Mouse (Mus musculus) right cerebral cortex, adult 2 months (tissue): ENCODE results near the gene Nr2e1.

Source experiments
- DNase-seq, 2 experiments: peaks; one replicate each; pipeline ENCODE4 v3.0.0; 2021 to 2022; ENCODE audit warnings: low spot score in 2 of 2

Gene Nr2e1

GRCm38 (mm10) chr10:42583157-42583872 is at the start of gene Nr2e1, which contains the start of gene Ostm1:
Nr2e1 (minus strand) TSS chr10:42583632.
Ostm1 (plus strand) TSS chr10:42583822.
- peak; percentile 49 to 68 for DNase-seq

DNA sequence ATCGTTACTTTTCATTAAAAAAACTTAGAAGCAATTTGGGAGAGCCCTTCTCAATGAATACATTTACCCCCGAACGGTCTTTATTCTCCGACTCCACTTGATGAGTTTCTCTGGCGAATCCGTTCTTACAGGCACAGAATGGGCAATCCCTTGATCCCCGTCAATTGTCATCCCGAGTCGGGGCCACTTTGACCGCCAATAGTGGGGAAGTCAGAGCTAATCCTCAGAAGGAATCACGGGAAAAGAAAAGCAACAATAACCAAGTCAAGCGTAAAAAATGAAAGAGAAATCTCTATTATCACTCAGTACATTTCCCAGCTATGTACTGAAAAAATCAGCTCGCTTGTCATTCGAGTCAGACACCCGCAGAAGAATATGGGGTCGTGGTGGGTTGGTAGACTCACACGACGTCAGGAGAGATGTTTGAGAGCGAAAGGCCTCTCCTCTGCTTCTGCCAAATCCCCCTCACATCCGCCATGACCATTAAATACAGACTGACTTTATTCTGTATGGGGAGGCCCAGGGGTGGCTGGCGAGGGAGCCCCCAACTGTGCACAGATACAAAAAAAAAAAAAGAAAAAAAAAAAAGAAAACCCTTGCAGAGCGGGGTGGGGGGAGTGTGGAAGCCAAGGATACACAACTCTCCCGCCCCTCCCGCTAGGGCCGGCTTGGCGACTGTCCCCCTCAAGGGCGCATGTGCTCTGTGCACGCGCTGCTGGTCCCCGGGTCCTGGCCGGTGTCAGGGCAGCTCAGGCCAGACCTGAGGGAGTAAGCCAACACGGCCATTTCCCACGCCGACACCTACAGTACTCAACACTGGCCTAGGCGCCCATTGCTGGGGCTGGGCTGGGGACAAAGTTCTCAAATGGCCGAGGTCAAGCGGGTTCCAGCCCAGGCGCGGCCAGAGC is 49.3 kb upstream of the Nr2e1 start:
- no peak for DNase-seq

DNA sequence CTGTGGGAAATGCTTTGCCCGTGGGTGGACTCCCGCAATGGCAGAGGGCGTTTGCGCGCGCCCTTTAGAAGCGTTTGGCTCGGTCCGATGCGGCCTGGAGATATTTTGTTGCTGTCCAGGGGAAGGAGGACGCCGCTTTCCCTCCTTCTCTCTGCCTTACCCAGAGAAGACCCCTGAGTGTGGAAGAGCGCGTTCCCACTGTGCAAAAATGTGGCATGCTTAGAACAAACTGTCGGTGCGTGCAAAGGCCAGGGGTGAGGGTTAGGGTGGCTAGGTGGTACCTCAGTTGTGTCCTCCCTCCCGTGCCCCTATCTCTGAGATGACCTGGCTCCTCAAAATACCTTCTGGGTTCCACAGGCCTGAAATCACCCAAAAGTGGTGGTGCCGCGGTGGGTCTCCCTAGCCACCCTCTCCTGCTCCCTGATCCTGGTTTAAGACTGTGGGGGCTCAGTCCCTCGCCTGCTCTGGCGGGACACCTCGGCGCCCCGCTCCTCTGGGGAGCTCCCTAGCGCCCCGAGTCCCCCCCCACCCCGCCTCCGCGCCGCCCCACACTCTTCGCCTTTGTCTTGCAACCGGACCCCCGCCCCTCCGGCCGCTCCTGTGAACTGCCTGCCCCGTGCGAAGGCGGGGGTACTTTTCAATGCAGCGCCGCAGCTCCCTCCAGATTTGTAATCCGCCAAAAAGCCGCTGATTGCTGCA is 48.5 kb upstream of the Nr2e1 start:
- DNase-seq, result no peak

DNA sequence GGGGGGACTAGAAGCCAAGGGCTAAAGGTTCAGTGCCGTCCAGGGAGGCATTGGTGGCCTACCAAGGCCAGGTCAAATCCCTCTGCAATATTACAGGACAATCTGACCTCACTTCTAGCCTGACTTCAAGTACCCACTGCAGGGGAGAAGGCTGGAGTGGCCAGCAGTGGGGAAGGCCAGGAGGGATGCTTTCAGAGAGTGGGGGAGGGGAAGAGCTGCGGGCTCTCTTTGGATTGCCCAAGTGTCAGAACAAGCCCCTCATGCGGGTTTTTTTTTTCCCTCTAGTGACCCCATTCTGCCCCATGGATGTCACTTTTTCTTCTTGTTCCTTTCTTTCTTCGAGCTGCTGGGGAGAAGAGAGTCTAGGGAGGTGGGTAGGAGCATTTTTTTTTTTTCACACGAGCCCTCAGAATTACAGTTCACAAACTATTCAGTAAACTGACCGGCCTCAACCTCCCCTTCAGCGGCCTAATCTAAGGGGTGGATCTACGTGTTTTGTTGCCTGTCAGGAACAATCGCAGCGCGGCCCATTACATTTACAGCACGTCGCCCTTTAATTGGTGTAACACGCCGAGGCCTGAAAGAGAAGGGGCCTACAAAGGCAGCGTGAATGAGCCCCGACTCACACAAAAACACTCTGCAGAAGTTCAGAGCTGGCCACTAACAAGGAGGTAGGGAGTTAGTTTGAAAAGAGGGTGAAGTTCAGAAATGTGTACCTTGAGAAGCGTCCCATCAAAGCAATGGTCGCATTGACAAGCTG is 47.3 kb upstream of the Nr2e1 start:
- no peak for DNase-seq

- DNase-seq, result no peak
Observed at GRCm38 (mm10) chr10:42625907-42626306, 42.5 kb upstream of the Nr2e1 start.

- no peak for DNase-seq
Observed at GRCm38 (mm10) chr10:42618291-42618690, 34.9 kb upstream of the Nr2e1 start.

DNA sequence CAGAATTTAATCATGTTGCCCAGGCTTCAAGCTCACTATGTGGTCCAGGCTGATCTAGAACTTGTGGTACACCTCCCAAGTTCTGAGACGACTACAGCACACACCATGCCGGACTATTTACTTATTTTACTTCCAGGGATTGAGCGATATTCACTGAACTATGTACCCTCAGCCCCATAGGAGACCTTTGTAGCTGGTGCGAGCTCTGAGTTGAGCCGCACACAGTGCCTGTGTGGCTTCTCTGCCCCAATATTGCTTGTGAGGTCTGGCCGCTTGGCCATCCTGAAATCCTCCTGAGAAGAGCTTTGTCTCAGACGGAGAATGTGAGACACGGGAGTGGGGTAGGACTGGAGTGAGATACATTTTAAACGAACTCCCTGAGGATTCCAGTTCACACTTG is 31.3 kb upstream of the Nr2e1 start:
- DNase-seq, result no peak

DNA sequence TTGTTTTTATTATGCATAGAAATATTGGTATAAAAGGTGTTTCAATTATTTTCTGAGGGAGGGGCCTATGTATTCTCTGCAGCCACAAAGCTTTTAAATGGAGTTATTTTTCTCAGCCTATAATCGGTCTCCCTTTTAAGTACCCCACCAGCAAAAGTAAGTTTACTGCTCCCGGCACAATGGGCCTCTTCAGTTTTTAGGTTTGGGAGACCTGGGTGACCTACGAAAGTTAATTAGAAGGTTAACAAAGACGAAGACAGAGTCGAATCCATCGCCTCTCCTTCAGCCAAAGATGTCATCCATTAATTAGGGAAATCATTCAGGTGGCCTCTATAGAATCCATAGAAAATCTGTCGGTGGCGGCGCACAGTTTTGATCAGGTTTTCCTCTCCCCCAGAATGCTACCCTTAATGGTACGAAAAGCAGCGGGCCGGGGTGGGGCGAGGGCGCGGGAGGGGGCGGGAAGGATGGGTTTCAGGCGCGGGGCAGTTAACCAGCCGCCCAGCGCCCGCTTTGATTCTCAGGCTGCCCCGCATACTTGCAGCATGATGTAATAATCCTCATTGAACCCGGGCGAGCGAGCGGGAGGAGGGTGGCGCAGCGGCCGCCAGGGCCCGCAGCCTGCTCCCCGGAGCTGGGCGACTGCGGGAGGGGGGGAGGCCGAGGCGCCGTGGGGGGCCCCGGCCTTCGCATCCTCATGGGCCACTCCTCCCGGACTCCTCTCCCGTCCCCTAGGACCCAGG is 30.4 kb upstream of the Nr2e1 start:
- DNase-seq, result no peak

DNA sequence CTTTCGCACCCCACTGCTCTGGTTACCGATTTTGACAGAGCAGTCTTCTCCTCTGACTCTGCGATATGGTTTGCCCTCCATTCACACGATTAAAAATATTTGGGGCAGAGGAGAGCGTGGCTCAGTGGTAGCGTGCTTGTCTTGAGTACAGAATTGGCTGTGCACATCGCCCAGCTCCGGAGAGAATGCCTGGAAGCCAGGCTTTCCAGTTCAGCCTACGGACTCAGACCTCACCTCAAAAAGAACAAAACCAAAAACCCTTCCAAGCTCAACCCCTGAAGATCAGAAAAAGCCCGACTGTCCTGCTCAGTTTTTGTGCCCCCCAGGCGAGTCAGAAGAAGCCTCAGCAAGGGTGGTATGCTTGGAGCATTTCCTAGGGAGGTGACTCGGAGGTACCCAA is 29.6 kb upstream of the Nr2e1 start:
- no peak for DNase-seq

GRCm38 (mm10) chr10:42606757-42607156 is 23.3 kb upstream of the Nr2e1 start:
- no peak for DNase-seq

GRCm38 (mm10) chr10:42604874-42605273 is 21.4 kb upstream of the Nr2e1 start:
- DNase-seq, result no peak

DNA sequence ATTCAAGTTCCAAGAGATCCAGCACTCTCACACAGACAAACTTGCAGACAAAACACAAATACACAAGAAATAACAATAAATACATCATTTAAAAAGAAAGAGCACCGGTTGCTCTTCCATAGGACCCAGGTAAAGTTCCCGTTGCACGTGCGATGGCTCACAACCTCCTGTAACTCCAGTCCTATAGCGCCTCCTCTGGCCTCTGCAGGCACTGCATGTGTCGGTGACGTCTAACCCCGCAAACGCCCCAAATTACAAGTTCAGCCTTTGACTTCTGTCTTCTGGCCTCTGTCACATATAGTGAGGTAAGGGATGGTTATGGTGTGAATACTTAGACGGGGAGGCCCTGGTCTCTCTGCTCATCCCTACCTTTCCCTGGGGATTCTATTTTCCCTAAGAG is 18.1 kb upstream of the Nr2e1 start:
- DNase-seq, result no peak

DNA sequence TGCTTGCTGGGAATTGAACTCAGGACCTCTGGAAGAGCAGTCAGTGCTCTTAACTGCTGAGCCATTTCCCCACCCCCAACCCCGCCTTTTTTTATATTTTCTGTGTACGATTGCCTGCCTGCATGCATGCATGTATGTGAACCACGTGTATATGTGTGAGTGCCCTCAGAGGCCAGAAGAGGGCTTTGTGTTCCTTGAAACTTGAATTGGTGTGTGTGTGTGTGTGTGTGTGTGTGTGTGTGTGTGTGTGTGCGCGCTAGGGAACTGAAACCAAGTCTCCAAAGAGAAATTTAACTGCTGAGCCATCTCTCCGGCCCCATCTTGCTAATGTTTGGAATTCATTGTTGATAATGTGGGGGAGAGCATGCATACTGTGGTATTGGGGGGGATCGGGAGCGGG is 15.2 kb upstream of the Nr2e1 start:
- no peak for DNase-seq

DNA sequence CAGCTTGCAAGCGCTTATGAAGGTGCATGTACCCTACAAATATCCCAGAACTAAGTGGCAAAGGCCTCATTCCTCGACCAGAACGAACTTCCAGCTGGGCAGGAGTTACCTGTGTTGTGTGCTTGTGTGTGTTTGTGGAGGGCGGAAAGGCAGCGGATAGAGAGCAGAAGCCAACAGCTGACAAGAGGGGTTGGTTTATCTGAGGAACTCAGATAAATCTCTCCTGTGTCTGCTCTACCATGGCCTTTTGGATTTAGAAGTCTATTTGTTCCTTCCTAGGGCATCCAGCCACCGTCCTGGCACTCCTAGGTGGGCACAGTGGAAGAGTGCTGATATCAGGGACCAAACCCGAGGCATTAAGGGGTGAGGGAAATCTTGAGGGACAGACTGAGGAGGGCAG is 9.8 kb upstream of the Nr2e1 start:
- no peak for DNase-seq

DNA sequence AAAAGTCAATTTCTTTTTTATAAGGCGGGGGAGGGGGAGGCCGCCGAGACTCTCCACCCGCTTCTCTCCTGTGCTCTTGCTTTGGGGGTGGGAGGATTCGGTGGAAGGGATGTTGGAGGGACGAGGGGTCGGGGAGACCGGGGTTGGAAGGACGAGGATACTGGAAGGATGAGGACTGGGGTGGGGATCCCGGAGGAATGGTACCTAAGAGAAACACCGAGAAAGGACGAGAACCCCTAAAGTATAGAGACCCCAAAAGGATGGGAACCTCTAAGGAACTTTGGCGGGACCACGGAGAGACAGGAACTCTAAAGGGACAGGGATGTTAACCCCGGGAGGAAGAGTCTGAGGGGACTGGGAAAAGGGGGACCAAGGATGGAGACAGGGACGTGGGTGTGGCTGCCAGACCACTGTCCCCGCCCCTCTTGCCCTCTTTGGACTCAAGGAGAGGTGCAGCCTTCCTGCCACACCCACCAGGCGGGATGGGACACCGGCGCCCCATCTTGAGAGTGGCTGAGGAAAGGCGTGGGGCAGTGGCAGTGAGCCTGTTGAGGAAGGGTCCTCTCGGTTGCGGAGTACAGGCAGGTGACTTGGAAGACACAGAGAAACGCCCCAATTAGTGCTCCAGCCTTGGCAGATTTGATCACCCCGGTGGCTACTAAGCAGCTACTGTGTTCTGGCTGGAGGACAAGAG is 8.7 kb upstream of the Nr2e1 start:
- no peak for DNase-seq

DNA sequence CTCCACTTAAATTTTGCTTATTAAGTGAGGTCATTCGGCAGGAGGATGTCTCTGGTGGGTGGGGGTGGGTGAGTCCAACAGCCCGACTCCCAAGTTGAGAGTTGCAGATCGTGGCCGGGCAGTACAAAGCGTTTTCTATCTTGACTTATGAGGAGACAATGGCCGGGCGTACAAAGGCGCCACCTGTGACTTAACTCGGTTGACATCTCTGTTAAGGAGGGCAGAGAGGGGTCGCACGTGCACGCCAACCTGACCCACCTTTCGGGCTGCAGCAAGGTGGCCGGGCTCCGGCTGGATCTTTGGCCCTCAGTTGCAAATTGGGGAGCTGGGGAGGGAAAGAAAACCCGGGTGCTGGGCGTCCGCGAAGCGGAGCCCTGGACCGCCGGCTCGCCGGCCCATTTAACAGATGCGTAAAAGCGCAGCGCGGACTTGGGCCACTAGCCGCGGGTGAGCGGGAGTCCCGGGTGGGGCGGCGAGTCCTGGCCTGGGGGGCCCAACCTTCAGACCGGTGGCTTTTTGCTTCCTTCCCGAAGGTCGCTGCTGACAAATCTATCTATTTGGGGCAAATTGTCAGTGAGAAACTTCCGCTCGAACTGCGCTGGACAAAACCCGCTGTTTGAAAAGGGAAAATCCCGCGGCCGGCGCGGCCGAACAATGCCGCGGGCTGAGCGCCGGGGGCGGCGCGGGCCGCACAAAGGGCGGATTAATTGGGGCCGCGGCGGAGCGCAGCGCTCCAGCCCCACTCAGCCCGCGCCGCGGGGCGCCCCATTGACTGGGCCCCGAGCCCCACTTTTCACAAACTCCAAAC is 8.0 kb upstream of the Nr2e1 start:
- DNase-seq, result no peak

DNA sequence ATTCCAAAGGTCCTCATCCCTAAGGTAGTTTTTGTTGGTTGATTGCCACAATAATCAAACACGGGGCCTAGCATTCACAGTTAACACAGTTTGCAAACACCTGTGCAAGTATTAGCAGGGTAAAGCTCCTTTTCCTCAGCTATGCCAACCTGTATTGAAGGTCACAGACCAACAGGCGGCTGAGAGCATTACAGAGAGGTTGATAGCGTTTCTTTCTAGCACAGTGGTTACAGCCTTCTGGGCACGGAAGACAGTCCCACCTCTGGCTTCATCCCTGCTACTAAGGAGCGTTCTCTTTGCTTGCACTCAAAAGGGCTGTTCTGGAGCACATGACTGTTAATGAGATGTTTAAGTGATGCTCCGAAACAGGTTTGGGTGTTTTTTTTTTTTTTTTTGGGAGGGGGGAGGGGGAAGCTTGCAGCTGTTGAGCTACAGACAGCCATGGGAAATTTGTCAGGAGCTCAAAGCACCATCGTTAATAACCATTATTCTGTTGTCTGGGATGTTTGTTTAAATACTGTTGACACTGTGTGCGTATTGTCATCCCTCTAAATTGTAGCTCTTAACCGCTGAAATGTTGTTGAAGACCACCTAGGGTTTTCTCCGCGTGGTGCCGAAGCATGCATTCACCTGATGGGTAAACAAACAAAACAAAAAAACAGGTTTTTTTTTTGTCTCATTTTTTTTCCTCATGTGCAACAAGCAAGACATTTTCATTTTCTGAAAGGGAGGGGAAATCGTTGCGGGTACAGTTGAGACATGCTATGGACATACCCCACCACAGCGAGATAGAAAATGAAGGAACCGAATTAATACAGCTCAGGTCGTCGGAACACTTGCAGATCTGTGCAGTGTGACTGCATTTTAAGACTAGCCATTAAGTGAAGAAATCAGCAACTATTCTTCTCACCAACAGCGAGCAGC is 7.1 kb upstream of the Nr2e1 start:
- DNase-seq, result no peak

GRCm38 (mm10) chr10:42589505-42589904 is 6.1 kb upstream of the Nr2e1 start:
- no peak for DNase-seq
